Mouse (Mus musculus) liver, postnatal 0 days (tissue): ENCODE measurements around the gene Ralgapa1. TPM values are rescaled to one million over a fixed set of nuclear protein-coding genes. Genes with fewer than 3 reads are reported as not detected.
"Not testable (repeated sequence)": the region's sequence is repeated elsewhere in the genome, so short reads cannot be mapped to it uniquely, and the experiment has no call there.

Experiments
- ATAC-seq: fragments of 200-750 bp; cut with Nextera tagmentation; 2 replicates; pipeline ENCODE4 v1.8.0; 2017; ENCODE audit warnings: mild to moderate bottlenecking, moderate library complexity
- DNase-seq: peaks from one replicate; pipeline ENCODE4 v3.0.0-alpha.2; 2016
- H3K27ac ChIP-seq: fragments of 300-500 bp; sonication (generic); 2 replicates; pipeline ENCODE4 v1.5.1; 2014; ENCODE audit warnings: antibody characterized with exemption, moderate library complexity, mild to moderate bottlenecking, low read depth
- H3K27me3 ChIP-seq: fragments of 300-500 bp; sonication (generic); 2 replicates; pipeline ENCODE4 v1.6.1; 2014; ENCODE audit warnings: low read length, control low read depth, mixed read lengths; ENCODE audit not compliant: insufficient read depth
- H3K36me3 ChIP-seq: fragments of 300-500 bp; sonication (generic); replicated peaks from 2 replicates; pipeline ENCODE4 v1.6.1; 2014; ENCODE audit warnings: mild to moderate bottlenecking, control low read depth, low read length, moderate library complexity, mixed read lengths; ENCODE audit not compliant: insufficient read depth
- H3K4me1 ChIP-seq: fragments of 300-500 bp; sonication (generic); 2 replicates; pipeline ENCODE4 v1.6.1; 2014; ENCODE audit warnings: antibody characterized with exemption, mild to moderate bottlenecking, control low read depth; ENCODE audit not compliant: insufficient read depth
- H3K4me2 ChIP-seq: fragments of 300-500 bp; sonication (generic); 2 replicates; pipeline ENCODE4 v1.6.1; 2014; ENCODE audit warnings: low read depth, mild to moderate bottlenecking, low read length, moderate library complexity, mixed read lengths
- H3K4me3 ChIP-seq: fragments of 300-500 bp; sonication (generic); 2 replicates; pipeline ENCODE4 v1.5.1; 2014; ENCODE audit warnings: low read depth, low read length
- H3K9ac ChIP-seq: fragments of 300-500 bp; sonication (generic); replicated peaks from 2 replicates; pipeline ENCODE4 v1.6.1; 2014; ENCODE audit warnings: mild to moderate bottlenecking, moderate library complexity
- H3K9me3 ChIP-seq: fragments of 300-500 bp; sonication (generic); 2 replicates; pipeline ENCODE4 v1.6.1; 2016; ENCODE audit warnings: mild to moderate bottlenecking, control low read depth, low read length, mixed read lengths
- CTCF ChIP-seq: sonication (generic); IDR thresholded peaks from 2 replicates; pipeline ENCODE4 v1.5.1; 2016; ENCODE audit warnings: antibody characterized with exemption, low read depth
- EP300 ChIP-seq: IDR thresholded peaks from 2 replicates; pipeline ENCODE4 v1.6.1; 2016; ENCODE audit warnings: antibody characterized with exemption, low read depth, mild to moderate bottlenecking
- WGBS: fragments of 180-500 bp; shearing (Covaris S2); extraction: QIAGEN DNeasy Blood & Tissue Kit; methylation state at CpG from one replicate; pipeline ENCODE4 v1.1.7; 2014; ENCODE audit not compliant: insufficient replicate concordance; 5-methylcytosine and 5-hydroxymethylcytosine counted together
- polyA plus RNA-seq: library from polyadenylated mRNA; unstranded; fragments of >200 nt; fragmentation: Nextera tagmentation; extraction: Ambion mirVana; gene quantifications from 2 replicates; pipeline ENCODE4 v1.2.1, GENCODE M21; 2015

Ralgapa1 gene
- polyA plus RNA-seq, 1 experiment from 2014 or later = 2.8 TPM

DNA sequence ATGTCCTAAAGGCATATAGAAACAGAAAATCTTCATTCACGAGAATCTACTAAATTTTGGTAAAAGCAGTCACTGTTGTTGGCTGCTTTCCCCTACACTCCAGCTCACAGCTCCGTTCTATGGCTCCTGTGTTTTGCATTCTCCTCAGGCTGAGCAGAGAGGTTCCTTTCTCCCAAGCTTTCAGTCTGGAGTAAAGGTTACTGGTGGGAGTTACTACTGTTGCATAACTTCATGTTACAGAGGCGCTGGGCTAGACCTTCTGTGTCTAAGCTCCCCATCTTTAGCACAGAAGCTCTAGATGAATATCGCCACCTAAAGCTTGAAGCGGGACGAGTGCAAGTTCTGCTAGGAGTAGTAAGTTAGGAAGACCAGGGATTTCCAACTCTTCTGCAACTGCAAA lies 154.3 kb downstream of the Ralgapa1 start:
- H3K4me3 ChIP-seq = no peak overlapping the region
- H3K27me3 ChIP-seq = no peaks in the 10 kb centered on the region
- no peaks in the 10 kb centered on the region for H3K4me1 ChIP-seq
- H3K9me3 ChIP-seq = no peaks in the 10 kb centered on the region
- H3K27ac ChIP-seq = no peak overlapping the region
- 81% methylated on average over 6 of the region's 6 CpGs for WGBS
- no peak for TF ChIP-seq CTCF
- no peak for TF ChIP-seq EP300
- H3K36me3 ChIP-seq = peaks cover 6% of the 10 kb centered on the region; the same call in 1 of the 2 replicates
- no peak overlapping the region for H3K4me2 ChIP-seq
- DNase-seq (no peak), ATAC-seq (no peak)
- no peak overlapping the region for H3K9ac ChIP-seq

DNA sequence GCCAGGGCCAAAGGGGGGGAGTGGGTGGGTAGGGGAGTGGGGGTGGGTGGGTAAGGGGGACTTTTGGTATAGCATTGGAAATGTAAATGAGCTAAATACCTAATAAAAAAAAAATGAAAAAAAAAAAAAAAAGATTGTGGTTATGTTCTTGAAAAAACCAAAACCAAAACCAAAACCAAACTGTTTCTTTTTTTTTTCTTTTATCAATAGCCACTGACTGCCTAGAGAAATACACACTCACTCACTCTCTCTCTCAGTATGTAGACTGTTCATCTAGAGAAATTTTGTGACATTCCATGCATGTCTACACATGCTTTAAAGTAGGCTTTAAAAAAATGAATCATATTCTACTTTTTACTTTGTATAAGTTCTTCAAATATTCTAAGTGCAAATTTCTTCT lies 157.8 kb downstream of the Ralgapa1 start:
- H3K36me3 ChIP-seq, H3K27ac ChIP-seq, ATAC-seq, H3K9ac ChIP-seq, H3K9me3 ChIP-seq, H3K4me1 ChIP-seq, H3K27me3 ChIP-seq, H3K4me3 ChIP-seq, H3K4me2 ChIP-seq, DNase-seq: not testable (repeated sequence)

DNA sequence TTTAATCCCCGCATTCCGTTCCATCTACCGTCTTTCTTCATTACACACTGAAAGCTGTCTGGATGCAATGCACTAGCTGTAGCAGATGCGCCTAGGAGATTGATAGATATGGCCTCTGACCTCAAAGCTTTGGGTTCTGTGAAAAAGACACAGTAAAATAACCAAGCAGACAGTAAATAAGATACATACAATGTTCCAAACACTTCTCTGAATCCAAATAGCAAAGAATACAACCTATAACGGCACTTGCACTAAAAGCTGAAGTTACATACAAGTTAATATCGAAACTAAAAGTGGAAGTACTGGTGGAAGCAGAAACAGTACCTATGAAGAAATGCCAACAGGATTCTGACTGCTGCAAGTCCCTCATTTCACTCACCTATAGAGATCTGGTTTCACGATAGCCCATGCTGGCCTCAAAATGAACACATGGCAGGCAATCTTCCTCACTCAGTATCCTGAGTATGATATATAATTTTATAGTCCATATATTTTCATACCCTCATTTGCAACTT lies 172.9 kb downstream of the Ralgapa1 start:
- no peaks in the 10 kb centered on the region for H3K4me1 ChIP-seq
- H3K27me3 ChIP-seq = no peaks in the 10 kb centered on the region
- no peak overlapping the region for H3K4me2 ChIP-seq
- H3K36me3 ChIP-seq = no peaks in the 10 kb centered on the region; the same call in 1 of the 2 replicates
- 87% methylated on average over 7 of the region's 7 CpGs for WGBS
- H3K9ac ChIP-seq = no peak overlapping the region
- ATAC-seq = no peak
- no peak for TF ChIP-seq EP300
- no peak for TF ChIP-seq CTCF
- no peak overlapping the region for H3K27ac ChIP-seq
- no peaks in the 10 kb centered on the region for H3K9me3 ChIP-seq
- DNase-seq = no peak
- H3K4me3 ChIP-seq = no peak overlapping the region

DNA sequence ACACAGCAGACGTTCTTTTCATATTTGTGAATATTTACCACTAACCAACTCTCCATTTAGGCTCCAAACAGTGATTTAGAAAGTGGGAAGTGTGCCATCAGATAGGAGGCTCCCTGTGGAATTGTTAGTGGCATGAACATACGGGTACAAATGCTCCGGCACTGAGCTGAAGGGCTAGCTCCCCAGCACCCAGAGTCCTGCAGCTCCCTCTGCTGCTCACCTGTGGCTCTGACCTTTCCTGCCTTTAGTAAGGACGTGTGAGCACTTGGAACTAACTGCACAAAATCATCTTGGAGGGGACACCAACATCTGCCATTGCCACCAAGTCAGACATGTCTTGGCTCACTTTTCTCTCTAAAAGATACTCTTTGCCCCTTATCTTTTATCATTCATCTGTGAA lies 194.3 kb downstream of the Ralgapa1 start:
- no peak overlapping the region for H3K4me3 ChIP-seq
- no peak overlapping the region for H3K9ac ChIP-seq
- no peak overlapping the region for H3K4me2 ChIP-seq
- no peak for DNase-seq
- no peaks in the 10 kb centered on the region for H3K9me3 ChIP-seq
- H3K36me3 ChIP-seq = no peaks in the 10 kb centered on the region
- H3K4me1 ChIP-seq = 0 out of 2 replicates have a peak, but pooled peaks cover 3% of the 10 kb centered on the region
- TF ChIP-seq EP300 (no peak), CTCF (peak; percentile 47)
- H3K27ac ChIP-seq = no peak overlapping the region
- ATAC-seq = no peak
- WGBS = 55% methylated on average over 4 of the region's 4 CpGs
- H3K27me3 ChIP-seq = no peaks in the 10 kb centered on the region

DNA sequence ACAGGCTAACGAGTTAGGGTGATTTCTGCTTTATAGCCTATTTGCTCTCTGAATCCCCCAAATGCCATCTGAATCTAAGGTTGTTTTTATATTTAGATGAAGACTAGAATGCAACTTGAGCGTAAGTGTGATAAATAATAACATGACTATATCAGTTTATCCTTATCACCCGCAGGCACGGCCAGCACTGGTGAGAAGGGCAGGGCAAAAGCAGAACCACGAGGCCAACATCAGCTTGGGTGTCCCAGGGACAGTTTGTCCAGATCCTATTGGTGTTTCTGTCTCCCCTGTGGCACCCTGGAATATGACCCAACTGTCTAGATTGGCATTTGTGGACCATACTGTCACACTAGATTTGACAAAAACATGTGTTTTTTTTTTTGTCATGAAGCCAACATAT lies 197.7 kb downstream of the Ralgapa1 start:
- DNase-seq = no peak
- Histone ChIP-seq H3K4me1 (0 out of 2 replicates have a peak, but pooled peaks cover 3% of the 10 kb centered on the region), H3K9me3 (no peaks in the 10 kb centered on the region), H3K36me3 (no peaks in the 10 kb centered on the region), H3K9ac (no peak overlapping the region), H3K4me3 (no peak overlapping the region), H3K27me3 (no peaks in the 10 kb centered on the region), H3K4me2 (no peak overlapping the region), H3K27ac (no peak overlapping the region)
- 58% methylated on average over 5 of the region's 5 CpGs for WGBS
- ATAC-seq = no peak
- no peak for TF ChIP-seq CTCF
- no peak for TF ChIP-seq EP300

DNA sequence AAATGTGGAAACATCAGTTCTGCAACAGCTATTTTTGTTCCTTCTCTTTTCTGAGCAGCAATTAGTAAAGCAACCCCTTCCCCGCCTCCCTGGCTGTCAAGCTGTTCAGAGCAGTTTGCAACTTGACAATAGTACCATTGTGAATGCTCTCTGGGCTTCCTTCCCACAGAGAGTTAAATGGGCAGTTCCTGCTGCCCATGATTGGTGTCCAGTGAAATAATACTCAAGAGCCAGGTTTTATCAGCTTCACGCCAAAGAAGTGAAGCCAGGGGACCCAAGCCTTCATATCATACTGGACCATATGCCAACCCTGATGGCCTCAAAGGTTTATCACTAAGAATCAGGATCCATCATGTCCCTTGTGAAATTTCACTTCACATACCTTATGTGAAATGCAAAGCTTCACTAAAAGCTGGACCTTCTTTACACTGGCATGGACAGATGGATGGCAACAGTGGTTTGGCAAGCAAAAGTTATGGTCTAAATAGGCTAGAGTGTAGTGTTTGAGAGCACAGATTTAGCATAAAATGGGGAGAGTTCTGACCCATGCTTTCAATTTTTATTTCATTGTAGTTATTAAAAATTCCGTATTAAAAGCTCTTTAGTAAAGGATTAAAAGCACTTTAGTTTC lies 198.2 kb downstream of the Ralgapa1 start:
- H3K27ac ChIP-seq = no peak overlapping the region
- H3K4me1 ChIP-seq = 0 out of 2 replicates have a peak, but pooled peaks cover 3% of the 10 kb centered on the region
- H3K4me3 ChIP-seq = no peak overlapping the region
- ATAC-seq (no peak), DNase-seq (no peak)
- no peaks in the 10 kb centered on the region for H3K27me3 ChIP-seq
- H3K36me3 ChIP-seq = no peaks in the 10 kb centered on the region
- H3K4me2 ChIP-seq = no peak overlapping the region
- H3K9me3 ChIP-seq = no peaks in the 10 kb centered on the region
- 63% methylated on average over 3 of the region's 3 CpGs for WGBS
- H3K9ac ChIP-seq = no peak overlapping the region
- TF ChIP-seq EP300 (no peak), CTCF (no peak)
